Mouse (Mus musculus) limb, embryonic 12.5 days (tissue): ENCODE data around the gene Gan. TPM values are rescaled to one million over a fixed set of nuclear protein-coding genes. Genes with fewer than 3 reads are reported as not detected.

Experiments used
- ATAC-seq: fragments of 200-750 bp; cut with Nextera tagmentation; 2 replicates; pipeline ENCODE4 v1.8.0; 2017; ENCODE audit warnings: low read depth, moderate TSS enrichment; ENCODE audit not compliant: insufficient number of reproducible peaks, insufficient read depth, low FRiP score, low TSS enrichment
- H3K27ac ChIP-seq: fragments of 300-500 bp; sonication (generic); 2 replicates; pipeline ENCODE4 v1.5.1; 2016; ENCODE audit warnings: mild to moderate bottlenecking, moderate library complexity
- H3K27me3 ChIP-seq: fragments of 300-500 bp; sonication (generic); 2 replicates; pipeline ENCODE4 v1.6.1; 2016; ENCODE audit warnings: mild to moderate bottlenecking, moderate library complexity
- H3K36me3 ChIP-seq: fragments of 300-500 bp; sonication (generic); 2 replicates; pipeline ENCODE4 v1.6.1; 2016; ENCODE audit warnings: mild to moderate bottlenecking, moderate library complexity
- H3K4me1 ChIP-seq: fragments of 300-500 bp; sonication (generic); replicated peaks from 2 replicates; pipeline ENCODE4 v1.6.1; 2016
- H3K4me2 ChIP-seq: fragments of 300-500 bp; sonication (generic); 2 replicates; pipeline ENCODE4 v1.6.1; 2016; ENCODE audit warnings: mild to moderate bottlenecking, moderate library complexity
- H3K4me3 ChIP-seq: fragments of 300-500 bp; sonication (generic); replicated peaks from 2 replicates; pipeline ENCODE4 v1.5.1; 2016; ENCODE audit warnings: mild to moderate bottlenecking
- H3K9ac ChIP-seq: fragments of 300-500 bp; sonication (generic); replicated peaks from 2 replicates; pipeline ENCODE4 v1.6.1; 2016; ENCODE audit warnings: mild to moderate bottlenecking, moderate library complexity
- H3K9me3 ChIP-seq: fragments of 300-500 bp; sonication (generic); 2 replicates; pipeline ENCODE4 v1.6.1; 2016; ENCODE audit warnings: mild to moderate bottlenecking, moderate library complexity
- WGBS: fragments of 180-500 bp; shearing (Covaris S2); methylation state at CpG from one replicate; pipeline ENCODE4 v1.1.7; 2016; 5-methylcytosine and 5-hydroxymethylcytosine counted together
- polyA plus RNA-seq: library from polyadenylated mRNA; unstranded; fragments of >200 nt; fragmentation: Nextera tagmentation; extraction: Ambion mirVana; gene quantifications from 2 replicates; pipeline ENCODE4 v1.2.1, GENCODE M21; 2016

The Gan gene
- polyA plus RNA-seq, 1 experiment from 2014 or later, result 2.6 TPM

GRCm38 (mm10) chr8:117177236-117177635 lies 19.3 kb downstream of the Gan start:
- ATAC-seq, result no peak
- Histone ChIP-seq H3K36me3 (0 out of 2 replicates have a peak, but pooled peaks cover 3% of the 10 kb centered on the region), H3K27me3 (no peaks in the 10 kb centered on the region), H3K4me1 (peaks cover 3% of the 10 kb centered on the region; the same call in 1 of the 2 replicates), H3K9me3 (no peaks in the 10 kb centered on the region), H3K9ac (no peak overlapping the region), H3K4me3 (no peak overlapping the region), H3K4me2 (no peak overlapping the region), H3K27ac (no peak overlapping the region)
- WGBS, result 90% methylated on average over 7 of the region's 7 CpGs

GRCm38 (mm10) chr8:117178039-117178438 lies 20.1 kb downstream of the Gan start:
- 0 out of 2 replicates have a peak, but pooled peaks cover 3% of the 10 kb centered on the region for H3K36me3 ChIP-seq
- H3K4me1 ChIP-seq, result no peaks in the 10 kb centered on the region
- H3K9ac ChIP-seq, result no peak overlapping the region
- no peak for ATAC-seq
- no peak overlapping the region for H3K27ac ChIP-seq
- H3K4me2 ChIP-seq, result no peak overlapping the region
- 79% methylated on average over 2 of the region's 2 CpGs for WGBS
- H3K4me3 ChIP-seq, result no peak overlapping the region
- H3K27me3 ChIP-seq, result no peaks in the 10 kb centered on the region
- H3K9me3 ChIP-seq, result no peaks in the 10 kb centered on the region

- no peaks in the 10 kb centered on the region for H3K27me3 ChIP-seq
- no peak overlapping the region for H3K4me2 ChIP-seq
- WGBS, result 90% methylated on average over 6 of the region's 6 CpGs
- peaks cover 6% of the 10 kb centered on the region; the same call in 1 of the 2 replicates for H3K36me3 ChIP-seq
- H3K4me1 ChIP-seq, result no peaks in the 10 kb centered on the region
- no peak overlapping the region for H3K27ac ChIP-seq
- H3K9me3 ChIP-seq, result no peaks in the 10 kb centered on the region
- H3K9ac ChIP-seq, result no peak overlapping the region
- no peak overlapping the region for H3K4me3 ChIP-seq
- ATAC-seq, result no peak
Observed at GRCm38 (mm10) chr8:117178676-117179075, 20.7 kb downstream of the Gan start.

GRCm38 (mm10) chr8:117182746-117183145 lies 24.8 kb downstream of the Gan start:
- Histone ChIP-seq H3K27ac (no peak overlapping the region), H3K4me3 (no peak overlapping the region), H3K4me2 (no peak overlapping the region), H3K9ac (no peak overlapping the region), H3K4me1 (peaks cover 4% of the 10 kb centered on the region; the same call in 1 of the 2 replicates), H3K36me3 (peaks cover 37% of the 10 kb centered on the region), H3K27me3 (no peaks in the 10 kb centered on the region), H3K9me3 (no peaks in the 10 kb centered on the region)
- no peak for ATAC-seq
- WGBS, result 98% methylated on average over 4 of the region's 4 CpGs

- no peak overlapping the region for H3K27ac ChIP-seq
- 92% methylated on average over 8 of the region's 8 CpGs for WGBS
- ATAC-seq, result no peak
- H3K27me3 ChIP-seq, result no peaks in the 10 kb centered on the region
- H3K9me3 ChIP-seq, result no peaks in the 10 kb centered on the region
- no peak overlapping the region for H3K9ac ChIP-seq
- peaks cover 4% of the 10 kb centered on the region; the same call in 1 of the 2 replicates for H3K4me1 ChIP-seq
- peaks cover 48% of the 10 kb centered on the region for H3K36me3 ChIP-seq
- no peak overlapping the region for H3K4me3 ChIP-seq
- H3K4me2 ChIP-seq, result no peak overlapping the region
Observed at GRCm38 (mm10) chr8:117183664-117184377, 25.9 kb downstream of the Gan start.

- 88% methylated on average over 4 of the region's 4 CpGs for WGBS
- Histone ChIP-seq H3K4me1 (peaks cover 14% of the 10 kb centered on the region), H3K36me3 (peaks cover 83% of the 10 kb centered on the region), H3K27me3 (no peaks in the 10 kb centered on the region), H3K27ac (no peak overlapping the region), H3K9me3 (no peaks in the 10 kb centered on the region), H3K9ac (no peak overlapping the region), H3K4me2 (no peak overlapping the region), H3K4me3 (no peak overlapping the region)
- no peak for ATAC-seq
Observed at GRCm38 (mm10) chr8:117194355-117194754, 36.4 kb downstream of the Gan start.

GRCm38 (mm10) chr8:117196593-117196992 lies 38.7 kb downstream of the Gan start:
- no peak overlapping the region for H3K9ac ChIP-seq
- H3K9me3 ChIP-seq, result no peaks in the 10 kb centered on the region
- no peak overlapping the region for H3K27ac ChIP-seq
- peaks cover 78% of the 10 kb centered on the region for H3K36me3 ChIP-seq
- H3K4me2 ChIP-seq, result no peak overlapping the region
- 90% methylated on average over 4 of the region's 4 CpGs for WGBS
- H3K4me1 ChIP-seq, result peaks cover 25% of the 10 kb centered on the region
- no peak for ATAC-seq
- no peak overlapping the region for H3K4me3 ChIP-seq
- no peaks in the 10 kb centered on the region for H3K27me3 ChIP-seq

- H3K4me1 ChIP-seq, result peaks cover 25% of the 10 kb centered on the region
- H3K27me3 ChIP-seq, result no peaks in the 10 kb centered on the region
- ATAC-seq, result no peak
- no peaks in the 10 kb centered on the region for H3K9me3 ChIP-seq
- 94% methylated on average over 6 of the region's 6 CpGs for WGBS
- no peak overlapping the region for H3K4me2 ChIP-seq
- H3K9ac ChIP-seq, result no peak overlapping the region
- peak overlapping the region; percentile 18; the same call in 1 of the 2 replicates for H3K27ac ChIP-seq
- no peak overlapping the region for H3K4me3 ChIP-seq
- H3K36me3 ChIP-seq, result peaks cover 77% of the 10 kb centered on the region
Observed at GRCm38 (mm10) chr8:117197551-117197950, 39.6 kb downstream of the Gan start.

- peak; percentile 70; the same call in 1 of the 2 replicates for ATAC-seq
- Histone ChIP-seq H3K4me1 (peaks cover 25% of the 10 kb centered on the region), H3K4me3 (no peak overlapping the region), H3K9me3 (no peaks in the 10 kb centered on the region), H3K27me3 (no peaks in the 10 kb centered on the region), H3K27ac (peak overlapping the region; percentile 18; the same call in 1 of the 2 replicates), H3K4me2 (no peak overlapping the region), H3K36me3 (peaks cover 69% of the 10 kb centered on the region), H3K9ac (no peak overlapping the region)
- WGBS, result 55% methylated on average over 20 of the region's 20 CpGs
Observed at GRCm38 (mm10) chr8:117198141-117198935, 40.4 kb downstream of the Gan start.

- Histone ChIP-seq H3K27ac (peak overlapping the region; percentile 62), H3K9ac (no peak overlapping the region), H3K4me3 (no peak overlapping the region), H3K4me1 (peaks cover 25% of the 10 kb centered on the region), H3K4me2 (no peak overlapping the region), H3K9me3 (no peaks in the 10 kb centered on the region), H3K27me3 (no peaks in the 10 kb centered on the region), H3K36me3 (peaks cover 68% of the 10 kb centered on the region)
- WGBS, result 41% methylated on average over 6 of the region's 6 CpGs
- ATAC-seq, result no peak
Observed at GRCm38 (mm10) chr8:117199658-117200057, 41.7 kb downstream of the Gan start.

- Histone ChIP-seq H3K4me2 (no peak overlapping the region), H3K4me1 (peaks cover 25% of the 10 kb centered on the region), H3K27ac (peak overlapping the region; percentile 67), H3K9ac (0 out of 2 replicates have a peak overlapping the region, but pooled peaks have one; percentile 27), H3K4me3 (no peak overlapping the region), H3K27me3 (no peaks in the 10 kb centered on the region), H3K36me3 (peaks cover 64% of the 10 kb centered on the region), H3K9me3 (no peaks in the 10 kb centered on the region)
- WGBS, result 59% methylated on average over 13 of the region's 13 CpGs
- ATAC-seq, result 0 out of 2 replicates have a peak, but pooled peaks have one; percentile 17
Observed at GRCm38 (mm10) chr8:117200346-117200745, 42.4 kb downstream of the Gan start.
